Mouse (Mus musculus) bone marrow macrophage, adult 2 months (primary cell): ENCODE data around the gene Rap1b. TPM values are rescaled to one million over a fixed set of nuclear protein-coding genes. Genes with fewer than 3 reads are reported as not detected.

Experiments
- H3K27ac ChIP-seq: 2 replicates; pipeline ENCODE4 v1.5.1; 2012; ENCODE audit warnings: low read depth, low read length; ENCODE audit not compliant: insufficient read depth
- H3K4me1 ChIP-seq: 2 replicates; pipeline ENCODE4 v1.6.1; 2012; ENCODE audit warnings: low read length; ENCODE audit not compliant: control insufficient read depth, insufficient read depth
- H3K4me3 ChIP-seq: 2 replicates; pipeline ENCODE4 v1.5.1; 2012; ENCODE audit warnings: mild to moderate bottlenecking, low read length, moderate library complexity; ENCODE audit not compliant: insufficient read depth
- CTCF ChIP-seq: IDR thresholded peaks from 2 replicates; pipeline ENCODE4 v1.5.1; 2012; ENCODE audit warnings: low read depth, mild to moderate bottlenecking, low read length, moderate library complexity
- POLR2A ChIP-seq: IDR thresholded peaks from 2 replicates; pipeline ENCODE4 v1.6.1; 2012; ENCODE audit warnings: mild to moderate bottlenecking, low read depth, low read length, borderline replicate concordance
- polyA plus RNA-seq: library from polyadenylated mRNA; stranded (reverse); fragments of >200 nt; gene quantifications from 2 replicates; pipeline ENCODE4 v1.2.4, GENCODE M21; 2012; ENCODE audit not compliant: missing spikeins, insufficient read depth, insufficient read length

Gene Rap1b
- polyA plus RNA-seq, 1 experiment = 458 TPM

DNA sequence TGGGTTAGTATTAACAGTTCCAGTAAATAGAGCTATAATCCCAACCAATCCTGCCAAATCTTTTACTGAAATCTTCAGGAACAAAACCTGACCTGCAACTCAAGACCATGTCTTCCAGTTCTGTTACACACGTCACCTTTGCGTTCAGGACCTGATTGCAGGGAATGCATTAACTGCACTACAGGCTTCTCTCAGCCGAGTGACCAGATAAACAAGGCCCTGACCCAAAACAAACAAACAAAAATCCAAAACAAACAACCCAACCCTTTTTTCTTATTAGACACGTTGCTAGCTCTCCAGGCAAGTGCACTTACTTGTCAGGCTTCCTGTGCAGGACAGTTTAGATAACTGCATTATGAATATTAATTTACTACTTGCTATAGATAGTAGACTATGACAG, 17.3 kb downstream of the Rap1b start:
- no peak overlapping the region for H3K4me3 ChIP-seq
- H3K27ac ChIP-seq = no peak overlapping the region
- TF ChIP-seq POLR2A (no peak), CTCF (no peak)
- peaks cover 73% of the 10 kb centered on the region for H3K4me1 ChIP-seq

DNA sequence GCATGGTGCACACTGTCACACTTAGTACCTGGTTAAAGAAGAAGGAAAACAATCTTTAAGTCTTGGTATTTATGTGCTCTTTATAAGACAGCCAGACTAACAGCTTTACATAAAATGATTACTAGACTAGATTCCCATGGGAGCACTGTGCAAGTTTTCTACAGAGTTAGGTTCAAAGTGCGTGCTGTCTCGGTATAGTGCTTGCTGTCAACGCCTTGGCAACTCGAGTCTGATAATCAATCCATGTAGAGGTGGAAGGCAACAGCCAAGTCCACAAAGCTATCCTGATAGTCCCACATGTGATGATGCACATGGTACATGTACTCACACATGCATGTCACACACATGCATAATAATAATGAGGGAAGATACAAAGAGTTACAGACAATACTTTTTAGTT, 21.2 kb downstream of the Rap1b start:
- no peak overlapping the region for H3K27ac ChIP-seq
- TF ChIP-seq POLR2A (no peak), CTCF (no peak)
- H3K4me3 ChIP-seq = no peak overlapping the region
- peaks cover 53% of the 10 kb centered on the region for H3K4me1 ChIP-seq

DNA sequence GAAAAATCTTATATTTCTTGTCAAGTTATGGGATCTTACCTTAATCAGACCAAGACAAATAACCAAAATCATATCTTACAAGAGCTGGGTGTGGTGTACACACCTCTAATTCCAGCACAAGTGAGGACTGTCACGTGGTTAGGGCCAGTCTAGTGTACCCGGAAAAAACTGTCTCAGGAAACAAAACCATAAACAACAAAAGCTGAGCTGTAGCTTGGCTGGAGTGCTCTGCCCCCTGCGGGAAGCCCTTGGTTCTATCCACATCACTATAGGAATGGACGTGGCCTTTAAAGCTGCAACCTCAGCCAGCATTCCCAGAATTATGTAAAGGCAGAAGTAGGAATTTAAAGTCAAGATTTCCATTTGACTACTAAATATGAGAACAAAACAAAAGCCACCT, 21.7 kb downstream of the Rap1b start:
- Histone ChIP-seq H3K27ac (no peak overlapping the region), H3K4me1 (peaks cover 50% of the 10 kb centered on the region), H3K4me3 (no peak overlapping the region)
- no peak for TF ChIP-seq POLR2A

DNA sequence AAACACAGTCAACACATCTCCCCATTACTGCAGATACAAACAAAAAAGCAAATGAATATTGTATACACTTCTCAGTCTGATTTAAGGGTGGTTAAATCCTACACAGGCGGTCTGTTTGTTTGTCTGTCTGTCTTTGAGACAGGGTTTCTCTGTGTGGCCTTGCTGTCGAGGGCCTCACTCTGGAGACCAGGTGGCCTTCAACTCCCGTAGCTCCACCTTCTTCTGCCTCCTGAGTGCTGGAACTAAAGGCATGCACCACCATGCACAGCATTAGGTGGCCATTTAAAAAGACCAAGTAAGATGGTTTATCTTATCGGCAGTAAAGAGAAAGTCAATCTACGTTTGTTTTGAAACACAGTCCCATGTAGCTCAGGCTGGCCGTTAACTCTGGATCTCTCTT, 22.5 kb downstream of the Rap1b start:
- no peak for TF ChIP-seq POLR2A
- no peak for TF ChIP-seq CTCF
- peaks cover 49% of the 10 kb centered on the region for H3K4me1 ChIP-seq
- no peak overlapping the region for H3K27ac ChIP-seq
- H3K4me3 ChIP-seq = no peak overlapping the region

DNA sequence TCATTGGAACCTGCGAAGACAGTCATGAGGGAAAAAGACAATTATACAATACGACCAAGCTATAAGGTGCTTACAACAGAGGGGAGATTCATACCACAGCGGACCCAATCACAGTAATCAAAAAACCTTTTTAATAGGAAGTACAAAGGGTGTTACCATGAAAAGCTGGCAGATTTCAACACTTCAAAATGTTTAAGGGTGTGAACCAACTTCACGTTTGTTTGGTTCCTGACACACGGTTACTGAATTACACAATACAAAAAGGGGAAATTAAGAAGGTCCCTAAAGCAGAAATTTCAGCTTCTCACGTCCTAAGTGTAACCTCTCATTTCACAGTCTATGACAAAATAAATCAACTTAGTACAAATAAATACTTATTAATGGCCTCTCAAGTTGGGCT, 27.2 kb downstream of the Rap1b start:
- H3K4me3 ChIP-seq = no peak overlapping the region
- no peak for TF ChIP-seq CTCF
- TF ChIP-seq POLR2A = no peak
- peaks cover 21% of the 10 kb centered on the region for H3K4me1 ChIP-seq
- peak overlapping the region; percentile 56 for H3K27ac ChIP-seq

DNA sequence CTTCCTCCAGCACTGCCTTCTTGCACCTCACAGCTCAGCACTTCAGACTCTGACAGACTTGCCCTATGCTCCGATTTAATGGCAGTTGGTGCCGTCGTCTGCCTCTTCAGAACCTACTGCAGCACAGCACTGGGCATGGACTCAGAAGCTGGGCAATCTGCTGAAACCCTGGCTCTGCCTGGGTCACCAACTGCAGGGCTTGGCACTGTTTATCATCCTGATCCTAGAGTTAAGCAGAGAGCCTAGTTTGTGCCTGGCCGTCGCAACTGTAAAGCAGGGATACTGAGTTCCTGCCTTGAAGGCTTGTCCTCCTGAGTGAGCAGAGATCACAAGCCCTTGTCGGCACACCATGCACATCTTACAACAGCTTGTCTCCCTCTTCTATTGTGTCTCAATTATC, 29.1 kb downstream of the Rap1b start:
- Histone ChIP-seq H3K4me3 (no peak overlapping the region), H3K27ac (no peak overlapping the region), H3K4me1 (peaks cover 17% of the 10 kb centered on the region)
- TF ChIP-seq POLR2A (no peak), CTCF (no peak)

DNA sequence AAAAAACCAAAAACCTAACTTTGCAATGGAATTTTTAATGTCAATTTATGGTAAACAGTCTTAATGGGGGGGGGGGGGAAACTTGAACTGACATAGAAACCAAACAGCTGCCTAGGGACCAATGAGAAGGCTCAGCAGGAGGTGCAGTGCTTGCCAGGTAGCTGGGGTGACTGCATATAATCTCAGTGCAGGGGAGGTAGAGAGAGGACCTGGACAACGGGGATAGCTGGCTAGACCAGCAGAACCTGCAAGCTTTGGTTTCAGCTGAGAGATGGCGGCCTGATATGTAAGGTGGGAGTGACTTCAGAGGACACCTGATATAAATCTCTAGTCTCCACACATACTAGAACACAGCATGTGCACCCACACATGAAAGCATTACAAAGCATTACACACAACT, 33.3 kb downstream of the Rap1b start:
- Histone ChIP-seq H3K27ac (no peak overlapping the region), H3K4me1 (no peaks in the 10 kb centered on the region), H3K4me3 (no peak overlapping the region)
- no peak for TF ChIP-seq CTCF
- TF ChIP-seq POLR2A = no peak

DNA sequence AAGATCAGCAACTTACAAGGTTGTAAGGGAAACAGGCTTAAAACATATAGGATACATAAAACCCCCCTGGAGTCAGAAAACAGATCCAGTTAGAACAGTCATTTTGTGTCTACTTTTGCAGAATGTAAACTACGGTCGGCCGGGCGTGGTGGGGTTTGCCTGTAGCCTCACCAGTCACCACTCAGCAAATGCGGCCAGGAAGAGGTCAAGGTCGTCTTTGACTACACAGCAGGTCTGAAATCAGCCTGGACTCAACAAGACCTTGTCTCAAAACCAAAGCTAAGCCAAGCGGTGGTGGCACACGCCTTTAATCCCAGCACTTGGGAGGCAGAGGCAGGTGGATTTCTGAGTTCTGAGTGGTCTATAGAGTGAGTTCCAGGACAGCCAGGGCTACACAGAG, 34.3 kb downstream of the Rap1b start:
- H3K4me1 ChIP-seq = no peaks in the 10 kb centered on the region
- TF ChIP-seq POLR2A (no peak), CTCF (no peak)

DNA sequence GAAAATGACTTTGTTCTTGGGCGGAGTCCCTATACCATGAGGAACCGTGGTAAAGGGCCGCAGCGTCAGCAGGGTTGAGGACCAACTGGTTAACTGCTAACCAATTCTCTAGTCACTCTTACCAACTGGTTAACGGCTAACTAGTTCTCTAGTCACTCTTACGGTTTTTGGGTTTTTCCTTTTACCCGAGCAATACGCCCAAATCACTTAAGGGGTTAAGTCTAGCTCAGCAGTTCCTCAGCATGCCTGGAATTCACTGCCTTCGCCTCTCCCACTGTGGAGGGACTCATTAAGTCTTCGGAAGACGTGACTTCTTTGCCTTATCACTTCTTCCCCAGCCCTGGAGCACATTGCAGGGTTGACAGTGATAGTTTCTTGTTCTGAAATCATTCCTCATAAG, 35.3 kb downstream of the Rap1b start:
- H3K4me3 ChIP-seq = no peak overlapping the region
- TF ChIP-seq POLR2A = no peak
- TF ChIP-seq CTCF = no peak
- H3K27ac ChIP-seq = no peak overlapping the region
- no peaks in the 10 kb centered on the region for H3K4me1 ChIP-seq

More for the DNA sequence above, 34.3 kb downstream of the Rap1b start:
- H3K27ac ChIP-seq = no peak overlapping the region
- H3K4me3 ChIP-seq = no peak overlapping the region

DNA sequence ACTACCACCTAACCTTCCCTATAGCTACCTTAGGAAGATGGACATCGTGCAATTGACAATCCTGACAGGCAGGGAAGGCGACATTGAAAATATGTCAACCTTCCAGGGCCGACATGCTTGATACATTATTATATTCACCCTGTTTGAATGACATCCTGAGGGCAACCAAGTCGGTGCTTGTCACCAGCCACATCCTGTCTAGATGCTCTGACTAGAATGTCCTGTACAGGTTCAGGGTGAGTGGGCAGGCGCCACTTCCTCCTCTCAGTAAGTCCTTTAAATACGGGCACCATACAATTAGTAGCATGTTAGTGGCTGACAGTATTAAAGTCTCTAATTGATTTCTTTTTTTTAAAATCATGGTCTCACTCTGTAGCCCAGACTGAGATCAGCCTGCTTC, 37.8 kb downstream of the Rap1b start:
- Histone ChIP-seq H3K4me1 (no peaks in the 10 kb centered on the region), H3K27ac (no peak overlapping the region), H3K4me3 (no peak overlapping the region)
- TF ChIP-seq CTCF (no peak), POLR2A (no peak)

DNA sequence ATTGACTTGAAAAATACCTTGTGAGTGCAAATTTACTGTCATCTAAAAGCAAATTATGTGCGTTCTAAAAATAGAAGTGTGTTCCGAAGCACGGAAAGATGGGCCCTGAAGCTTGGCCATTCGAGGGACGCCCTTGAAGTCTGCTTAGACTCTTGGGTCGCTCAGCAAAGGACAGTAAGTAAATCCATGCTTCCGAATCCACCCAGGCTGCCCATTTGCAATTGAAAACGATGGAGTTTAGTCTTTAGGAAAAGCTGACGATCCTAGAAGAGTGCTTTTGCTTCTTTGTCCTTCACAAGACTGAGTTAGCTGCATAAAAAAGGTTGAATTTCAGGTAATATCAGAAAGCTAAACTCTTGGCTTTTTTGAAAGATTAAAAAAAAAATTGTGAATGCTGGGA, 39.9 kb downstream of the Rap1b start:
- Histone ChIP-seq H3K4me1 (no peaks in the 10 kb centered on the region), H3K4me3 (no peak overlapping the region), H3K27ac (no peak overlapping the region)
- TF ChIP-seq POLR2A (no peak), CTCF (no peak)
